Mouse (Mus musculus) cerebellum, adult 2 months (tissue): ENCODE measurements around the gene Ncam1.

Source experiments
- CTCF ChIP-seq: fragments of 200-500 bp; IDR thresholded peaks from 2 replicates; pipeline ENCODE4 v1.5.1; 2011; ENCODE audit warnings: low read depth, mild to moderate bottlenecking, control low read depth, low read length, moderate library complexity, borderline replicate concordance; ENCODE audit not compliant: insufficient read depth
- POLR2A ChIP-seq: fragments of 200-500 bp; IDR thresholded peaks from 2 replicates; pipeline ENCODE4 v1.6.1; 2011; ENCODE audit warnings: low read length, control low read depth, borderline replicate concordance; ENCODE audit not compliant: insufficient read depth

DNA sequence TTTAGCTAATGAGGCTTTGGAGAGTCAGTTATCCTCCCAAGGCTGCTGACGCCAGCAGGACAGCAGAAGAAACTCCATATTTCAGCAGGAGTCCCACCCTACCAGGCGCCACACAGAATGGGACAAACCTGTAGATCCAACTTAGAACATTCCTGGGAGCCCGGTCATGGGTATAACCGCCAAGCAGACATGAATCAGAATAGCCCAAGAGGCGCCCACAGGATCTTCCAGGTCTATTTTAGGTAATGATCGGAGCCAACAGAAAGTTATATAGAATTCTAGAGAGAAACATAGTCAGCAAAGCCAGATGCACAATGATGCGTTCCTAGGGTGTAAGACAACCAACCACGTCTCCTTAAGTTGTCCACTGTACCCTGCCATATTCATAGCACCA lies 134.8 kb downstream of the Ncam1 start:
- no peak for TF ChIP-seq CTCF
- no peak for TF ChIP-seq POLR2A
